Mouse (Mus musculus): ENCODE results near the gene Fam19a1. TPM values are rescaled to one million over a fixed set of nuclear protein-coding genes. Genes with fewer than 3 reads are reported as not detected.

Fam19a1 gene
- polyA plus RNA-seq, 1 experiment from 2014 or later: 46.4 TPM

- H3K4me3 ChIP-seq (ENCODE audit: low read depth, low read length): no peak overlapping the region
- H3K27ac ChIP-seq (ENCODE audit: low read depth, low read length): no peak overlapping the region
- WGBS: 70% methylated on average over 3 of the region's 3 CpGs
- ATAC-seq (ENCODE audit: low read depth): no peak
- no peaks in the 10 kb centered on the region for H3K4me1 ChIP-seq (ENCODE audit: control insufficient read depth, insufficient read depth, low read length)
- no peak overlapping the region for H3K9ac ChIP-seq (replicated peaks; ENCODE audit: low read depth, low read length)
- no peaks in the 10 kb centered on the region for H3K27me3 ChIP-seq (ENCODE audit: control insufficient read depth, insufficient read depth, low read length)
- no peaks in the 10 kb centered on the region for H3K36me3 ChIP-seq (ENCODE audit: control insufficient read depth, insufficient read depth, low read length)
- no peak overlapping the region for H3K4me2 ChIP-seq (ENCODE audit: low read depth, low read length)
- H3K9me3 ChIP-seq (ENCODE audit: control insufficient read depth, low read length): no peaks in the 10 kb centered on the region
These were observed 263.8 kb downstream of the Fam19a1 start for GRCm38 (mm10) chr6:96376773-96377172.

GRCm38 (mm10) chr6:96379229-96379628 is 266.3 kb downstream of the Fam19a1 start:
- H3K4me1 ChIP-seq (ENCODE audit: control insufficient read depth, insufficient read depth, low read length): no peaks in the 10 kb centered on the region
- 36% methylated on average over 4 of the region's 4 CpGs for WGBS
- H3K36me3 ChIP-seq (ENCODE audit: control insufficient read depth, insufficient read depth, low read length): no peaks in the 10 kb centered on the region
- no peak overlapping the region for H3K27ac ChIP-seq (ENCODE audit: low read depth, low read length)
- H3K4me2 ChIP-seq (ENCODE audit: low read depth, low read length): no peak overlapping the region
- H3K4me3 ChIP-seq (ENCODE audit: low read depth, low read length): no peak overlapping the region
- no peak overlapping the region for H3K9ac ChIP-seq (replicated peaks; ENCODE audit: low read depth, low read length)
- H3K27me3 ChIP-seq (ENCODE audit: control insufficient read depth, insufficient read depth, low read length): no peaks in the 10 kb centered on the region
- H3K9me3 ChIP-seq (ENCODE audit: control insufficient read depth, low read length): no peaks in the 10 kb centered on the region
- no peak for ATAC-seq (ENCODE audit: low read depth)

- Histone ChIP-seq H3K9ac (replicated peaks; ENCODE audit: low read depth, low read length) (no peak overlapping the region), H3K27me3 (ENCODE audit: control insufficient read depth, insufficient read depth, low read length) (no peaks in the 10 kb centered on the region), H3K4me3 (ENCODE audit: low read depth, low read length) (no peak overlapping the region), H3K4me1 (ENCODE audit: control insufficient read depth, insufficient read depth, low read length) (no peaks in the 10 kb centered on the region), H3K27ac (ENCODE audit: low read depth, low read length) (no peak overlapping the region), H3K9me3 (ENCODE audit: control insufficient read depth, low read length) (no peaks in the 10 kb centered on the region), H3K4me2 (ENCODE audit: low read depth, low read length) (no peak overlapping the region), H3K36me3 (ENCODE audit: control insufficient read depth, insufficient read depth, low read length) (no peaks in the 10 kb centered on the region)
- no peak for ATAC-seq (ENCODE audit: low read depth)
- 34% methylated on average over 1 of the region's 1 CpGs for WGBS
These were observed 271.5 kb downstream of the Fam19a1 start for GRCm38 (mm10) chr6:96384441-96384840.

- H3K4me3 ChIP-seq (ENCODE audit: low read depth, low read length): no peak overlapping the region
- no peaks in the 10 kb centered on the region for H3K36me3 ChIP-seq (ENCODE audit: control insufficient read depth, insufficient read depth, low read length)
- H3K4me2 ChIP-seq (ENCODE audit: low read depth, low read length): no peak overlapping the region
- no peaks in the 10 kb centered on the region for H3K9me3 ChIP-seq (ENCODE audit: control insufficient read depth, low read length)
- whole genome bisulfite sequencing: 61% methylated on average over 4 of the region's 4 CpGs
- H3K4me1 ChIP-seq (ENCODE audit: control insufficient read depth, insufficient read depth, low read length): no peaks in the 10 kb centered on the region
- H3K9ac ChIP-seq (replicated peaks; ENCODE audit: low read depth, low read length): no peak overlapping the region
- no peak overlapping the region for H3K27ac ChIP-seq (ENCODE audit: low read depth, low read length)
- no peaks in the 10 kb centered on the region for H3K27me3 ChIP-seq (ENCODE audit: control insufficient read depth, insufficient read depth, low read length)
- no peak for ATAC-seq (ENCODE audit: low read depth)
These were observed 305.9 kb downstream of the Fam19a1 start for GRCm38 (mm10) chr6:96418866-96419265.

- Histone ChIP-seq H3K4me1 (ENCODE audit: control insufficient read depth, insufficient read depth, low read length) (no peaks in the 10 kb centered on the region), H3K9ac (replicated peaks; ENCODE audit: low read depth, low read length) (no peak overlapping the region), H3K9me3 (ENCODE audit: control insufficient read depth, low read length) (no peaks in the 10 kb centered on the region), H3K27me3 (ENCODE audit: control insufficient read depth, insufficient read depth, low read length) (no peaks in the 10 kb centered on the region), H3K36me3 (ENCODE audit: control insufficient read depth, insufficient read depth, low read length) (no peaks in the 10 kb centered on the region), H3K4me2 (ENCODE audit: low read depth, low read length) (no peak overlapping the region), H3K4me3 (ENCODE audit: low read depth, low read length) (no peak overlapping the region), H3K27ac (ENCODE audit: low read depth, low read length) (no peak overlapping the region)
- ATAC-seq (ENCODE audit: low read depth): no peak
- 55% methylated on average over 5 of the region's 5 CpGs for WGBS
These were observed 306.9 kb downstream of the Fam19a1 start for GRCm38 (mm10) chr6:96419704-96420382.

- H3K4me2 ChIP-seq (ENCODE audit: low read depth, low read length): no peak overlapping the region
- ATAC-seq (ENCODE audit: low read depth): no peak
- WGBS: 25% methylated on average over 2 of the region's 2 CpGs
These were observed 307.6 kb downstream of the Fam19a1 start for GRCm38 (mm10) chr6:96420515-96420914.

GRCm38 (mm10) chr6:96429390-96429789 is 316.4 kb downstream of the Fam19a1 start:
- Histone ChIP-seq H3K36me3 (ENCODE audit: control insufficient read depth, insufficient read depth, low read length) (no peaks in the 10 kb centered on the region), H3K9ac (replicated peaks; ENCODE audit: low read depth, low read length) (no peak overlapping the region), H3K4me2 (ENCODE audit: low read depth, low read length) (no peak overlapping the region), H3K9me3 (ENCODE audit: control insufficient read depth, low read length) (no peaks in the 10 kb centered on the region), H3K4me3 (ENCODE audit: low read depth, low read length) (no peak overlapping the region), H3K27me3 (ENCODE audit: control insufficient read depth, insufficient read depth, low read length) (no peaks in the 10 kb centered on the region), H3K4me1 (ENCODE audit: control insufficient read depth, insufficient read depth, low read length) (no peaks in the 10 kb centered on the region), H3K27ac (ENCODE audit: low read depth, low read length) (no peak overlapping the region)
- ATAC-seq (ENCODE audit: low read depth): no peak
- WGBS: 59% methylated on average over 6 of the region's 6 CpGs

More at GRCm38 (mm10) chr6:96420515-96420914, 307.6 kb downstream of the Fam19a1 start:
- H3K4me3 ChIP-seq (ENCODE audit: low read depth, low read length): no peak overlapping the region
- no peak overlapping the region for H3K27ac ChIP-seq (ENCODE audit: low read depth, low read length)
- H3K9me3 ChIP-seq (ENCODE audit: control insufficient read depth, low read length): no peaks in the 10 kb centered on the region
- no peaks in the 10 kb centered on the region for H3K36me3 ChIP-seq (ENCODE audit: control insufficient read depth, insufficient read depth, low read length)
- H3K9ac ChIP-seq (replicated peaks; ENCODE audit: low read depth, low read length): no peak overlapping the region
- no peaks in the 10 kb centered on the region for H3K4me1 ChIP-seq (ENCODE audit: control insufficient read depth, insufficient read depth, low read length)
- no peaks in the 10 kb centered on the region for H3K27me3 ChIP-seq (ENCODE audit: control insufficient read depth, insufficient read depth, low read length)

- H3K27ac ChIP-seq (ENCODE audit: low read depth, low read length): no peak overlapping the region
- H3K9me3 ChIP-seq (ENCODE audit: control insufficient read depth, low read length): no peaks in the 10 kb centered on the region
- H3K9ac ChIP-seq (replicated peaks; ENCODE audit: low read depth, low read length): no peak overlapping the region
- WGBS: 74% methylated on average over 3 of the region's 3 CpGs
- H3K4me2 ChIP-seq (ENCODE audit: low read depth, low read length): no peak overlapping the region
- no peak for ATAC-seq (ENCODE audit: low read depth)
- no peaks in the 10 kb centered on the region for H3K36me3 ChIP-seq (ENCODE audit: control insufficient read depth, insufficient read depth, low read length)
- no peak overlapping the region for H3K4me3 ChIP-seq (ENCODE audit: low read depth, low read length)
- H3K4me1 ChIP-seq (ENCODE audit: control insufficient read depth, insufficient read depth, low read length): no peaks in the 10 kb centered on the region
- no peaks in the 10 kb centered on the region for H3K27me3 ChIP-seq (ENCODE audit: control insufficient read depth, insufficient read depth, low read length)
These were observed 319.4 kb downstream of the Fam19a1 start for GRCm38 (mm10) chr6:96432397-96432796.

GRCm38 (mm10) chr6:96433896-96434295 is 320.9 kb downstream of the Fam19a1 start:
- Histone ChIP-seq H3K9me3 (ENCODE audit: control insufficient read depth, low read length) (no peaks in the 10 kb centered on the region), H3K9ac (replicated peaks; ENCODE audit: low read depth, low read length) (no peak overlapping the region), H3K36me3 (ENCODE audit: control insufficient read depth, insufficient read depth, low read length) (no peaks in the 10 kb centered on the region), H3K27me3 (ENCODE audit: control insufficient read depth, insufficient read depth, low read length) (no peaks in the 10 kb centered on the region), H3K4me2 (ENCODE audit: low read depth, low read length) (no peak overlapping the region), H3K27ac (ENCODE audit: low read depth, low read length) (no peak overlapping the region), H3K4me3 (ENCODE audit: low read depth, low read length) (no peak overlapping the region), H3K4me1 (ENCODE audit: control insufficient read depth, insufficient read depth, low read length) (no peaks in the 10 kb centered on the region)
- 88% methylated on average over 1 of the region's 1 CpGs for WGBS
- ATAC-seq (ENCODE audit: low read depth): no peak
